Mouse (Mus musculus): ENCODE measurements at regions not wholly inside any gene's neighbourhood (a gene's known extent, or its start where the extent isn't known, plus 50 kb on each side); places are given as distances from the start of the nearest gene placed in this dataset.

GRCm38 (mm10) chr8:80185286-80185685, 127.5 kb upstream of the Hhip start:
- no peak overlapping the region for H3K9ac ChIP-seq (ENCODE audit: low read depth, poor library complexity, severe bottlenecking)
- no peak overlapping the region for H3K4me3 ChIP-seq (ENCODE audit: low read depth, low read length)
- no peaks in the 10 kb centered on the region for H3K4me1 ChIP-seq (ENCODE audit: control insufficient read depth, insufficient read depth, low read length)
- no peaks in the 10 kb centered on the region; the same call in 1 of the 2 replicates for H3K27me3 ChIP-seq (ENCODE audit: control insufficient read depth, insufficient read depth, low read length, poor library complexity, severe bottlenecking)
- H3K9me3 ChIP-seq (replicated peaks; ENCODE audit: control insufficient read depth, insufficient read depth, low read length, poor library complexity, severe bottlenecking), result no peaks in the 10 kb centered on the region
- TF ChIP-seq EP300 (IDR thresholded peaks at IDR 0.05; ENCODE audit: insufficient read depth, low read depth, low read length), result no peak
- no peak for TF ChIP-seq CTCF (IDR thresholded peaks at IDR 0.05; ENCODE audit: low read depth, low read length)
- TF ChIP-seq POLR2A (IDR thresholded peaks at IDR 0.05; ENCODE audit: insufficient read depth, low read length), result no peak
- no peak overlapping the region for H3K27ac ChIP-seq (ENCODE audit: insufficient read depth, low read length)
- no peaks in the 10 kb centered on the region for H3K36me3 ChIP-seq (ENCODE audit: control insufficient read depth, insufficient read depth, low read length, poor library complexity, severe bottlenecking)

GRCm38 (mm10) chr8:80168688-80169087, 110.9 kb upstream of the Hhip start:
- H3K27me3 ChIP-seq (ENCODE audit: control insufficient read depth, insufficient read depth, low read length, poor library complexity, severe bottlenecking), result no peaks in the 10 kb centered on the region
- no peaks in the 10 kb centered on the region for H3K9me3 ChIP-seq (replicated peaks; ENCODE audit: control insufficient read depth, insufficient read depth, low read length, poor library complexity, severe bottlenecking)
- TF ChIP-seq CTCF (IDR thresholded peaks at IDR 0.05; ENCODE audit: low read depth, low read length), result no peak
- TF ChIP-seq POLR2A (IDR thresholded peaks at IDR 0.05; ENCODE audit: insufficient read depth, low read length), result no peak
- TF ChIP-seq EP300 (IDR thresholded peaks at IDR 0.05; ENCODE audit: insufficient read depth, low read depth, low read length), result no peak
- no peak overlapping the region for H3K27ac ChIP-seq (ENCODE audit: insufficient read depth, low read length)
- H3K9ac ChIP-seq (ENCODE audit: low read depth, poor library complexity, severe bottlenecking), result no peak overlapping the region
- no peaks in the 10 kb centered on the region for H3K4me1 ChIP-seq (ENCODE audit: control insufficient read depth, insufficient read depth, low read length)
- H3K36me3 ChIP-seq (ENCODE audit: control insufficient read depth, insufficient read depth, low read length, poor library complexity, severe bottlenecking), result no peaks in the 10 kb centered on the region
- no peak overlapping the region for H3K4me3 ChIP-seq (ENCODE audit: low read depth, low read length)

DNA sequence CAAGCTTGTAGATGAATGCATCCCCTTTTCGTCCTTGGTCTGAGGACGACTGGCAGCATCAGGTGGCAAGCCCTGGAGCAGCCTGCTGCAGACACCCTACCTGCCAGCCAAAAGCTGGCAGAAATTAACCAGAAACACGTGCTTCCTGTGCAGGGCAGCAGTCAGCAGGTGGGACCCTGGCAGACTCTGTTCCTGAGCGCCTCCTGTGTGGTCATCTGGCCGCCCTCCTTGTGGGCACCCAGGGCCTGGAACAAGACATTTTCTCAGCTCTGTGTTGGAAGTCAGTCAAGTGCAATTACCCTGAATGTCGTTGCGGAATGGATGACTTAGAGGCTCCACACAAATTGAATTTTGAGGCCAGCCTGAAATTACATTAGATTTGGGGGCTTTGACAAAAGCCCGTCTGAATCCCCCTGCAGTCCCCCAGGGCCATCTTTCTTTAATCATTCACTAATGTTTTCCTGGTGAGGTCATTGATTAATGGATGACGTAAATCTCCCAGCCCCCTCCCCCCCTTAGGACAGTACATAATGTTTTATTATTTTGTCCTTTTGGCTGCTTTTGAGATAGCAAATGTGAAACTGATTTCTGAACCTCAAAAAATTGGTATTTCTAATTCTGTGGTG, 91.8 kb upstream of the Hhip start:
- H3K9me3 ChIP-seq (replicated peaks; ENCODE audit: control insufficient read depth, insufficient read depth, low read length, poor library complexity, severe bottlenecking), result no peaks in the 10 kb centered on the region
- H3K27me3 ChIP-seq (ENCODE audit: control insufficient read depth, insufficient read depth, low read length, poor library complexity, severe bottlenecking), result no peaks in the 10 kb centered on the region
- H3K27ac ChIP-seq (ENCODE audit: insufficient read depth, low read length), result no peak overlapping the region
- no peak overlapping the region for H3K9ac ChIP-seq (ENCODE audit: low read depth, poor library complexity, severe bottlenecking)
- H3K4me1 ChIP-seq (ENCODE audit: control insufficient read depth, insufficient read depth, low read length), result no peaks in the 10 kb centered on the region
- H3K4me3 ChIP-seq (ENCODE audit: low read depth, low read length), result no peak overlapping the region
- no peaks in the 10 kb centered on the region for H3K36me3 ChIP-seq (ENCODE audit: control insufficient read depth, insufficient read depth, low read length, poor library complexity, severe bottlenecking)
- TF ChIP-seq POLR2A (IDR thresholded peaks at IDR 0.05; ENCODE audit: insufficient read depth, low read length) (no peak), EP300 (IDR thresholded peaks at IDR 0.05; ENCODE audit: insufficient read depth, low read depth, low read length) (no peak), CTCF (IDR thresholded peaks at IDR 0.05; ENCODE audit: low read depth, low read length) (no peak)

- Histone ChIP-seq H3K27ac (ENCODE audit: insufficient read depth, low read length) (no peak overlapping the region), H3K9ac (ENCODE audit: low read depth, poor library complexity, severe bottlenecking) (no peak overlapping the region), H3K36me3 (ENCODE audit: control insufficient read depth, insufficient read depth, low read length, poor library complexity, severe bottlenecking) (no peaks in the 10 kb centered on the region), H3K4me1 (ENCODE audit: control insufficient read depth, insufficient read depth, low read length) (no peaks in the 10 kb centered on the region), H3K4me3 (ENCODE audit: low read depth, low read length) (no peak overlapping the region), H3K9me3 (replicated peaks; ENCODE audit: control insufficient read depth, insufficient read depth, low read length, poor library complexity, severe bottlenecking) (no peaks in the 10 kb centered on the region), H3K27me3 (ENCODE audit: control insufficient read depth, insufficient read depth, low read length, poor library complexity, severe bottlenecking) (no peaks in the 10 kb centered on the region)
- TF ChIP-seq POLR2A (IDR thresholded peaks at IDR 0.05; ENCODE audit: insufficient read depth, low read length), result no peak
- no peak for TF ChIP-seq EP300 (IDR thresholded peaks at IDR 0.05; ENCODE audit: insufficient read depth, low read depth, low read length)
- TF ChIP-seq CTCF (IDR thresholded peaks at IDR 0.05; ENCODE audit: low read depth, low read length), result no peak
Observed at GRCm38 (mm10) chr8:80147929-80148328, 90.1 kb upstream of the Hhip start.

GRCm38 (mm10) chr8:80138481-80138880, 80.7 kb upstream of the Hhip start:
- Histone ChIP-seq H3K27ac (ENCODE audit: insufficient read depth, low read length) (no peak overlapping the region), H3K4me3 (ENCODE audit: low read depth, low read length) (no peak overlapping the region), H3K27me3 (ENCODE audit: control insufficient read depth, insufficient read depth, low read length, poor library complexity, severe bottlenecking) (no peaks in the 10 kb centered on the region; the same call in 1 of the 2 replicates), H3K4me1 (ENCODE audit: control insufficient read depth, insufficient read depth, low read length) (no peaks in the 10 kb centered on the region), H3K36me3 (ENCODE audit: control insufficient read depth, insufficient read depth, low read length, poor library complexity, severe bottlenecking) (no peaks in the 10 kb centered on the region), H3K9ac (ENCODE audit: low read depth, poor library complexity, severe bottlenecking) (no peak overlapping the region), H3K9me3 (replicated peaks; ENCODE audit: control insufficient read depth, insufficient read depth, low read length, poor library complexity, severe bottlenecking) (no peaks in the 10 kb centered on the region)
- no peak for TF ChIP-seq CTCF (IDR thresholded peaks at IDR 0.05; ENCODE audit: low read depth, low read length)
- TF ChIP-seq POLR2A (IDR thresholded peaks at IDR 0.05; ENCODE audit: insufficient read depth, low read length), result no peak
- no peak for TF ChIP-seq EP300 (IDR thresholded peaks at IDR 0.05; ENCODE audit: insufficient read depth, low read depth, low read length)

DNA sequence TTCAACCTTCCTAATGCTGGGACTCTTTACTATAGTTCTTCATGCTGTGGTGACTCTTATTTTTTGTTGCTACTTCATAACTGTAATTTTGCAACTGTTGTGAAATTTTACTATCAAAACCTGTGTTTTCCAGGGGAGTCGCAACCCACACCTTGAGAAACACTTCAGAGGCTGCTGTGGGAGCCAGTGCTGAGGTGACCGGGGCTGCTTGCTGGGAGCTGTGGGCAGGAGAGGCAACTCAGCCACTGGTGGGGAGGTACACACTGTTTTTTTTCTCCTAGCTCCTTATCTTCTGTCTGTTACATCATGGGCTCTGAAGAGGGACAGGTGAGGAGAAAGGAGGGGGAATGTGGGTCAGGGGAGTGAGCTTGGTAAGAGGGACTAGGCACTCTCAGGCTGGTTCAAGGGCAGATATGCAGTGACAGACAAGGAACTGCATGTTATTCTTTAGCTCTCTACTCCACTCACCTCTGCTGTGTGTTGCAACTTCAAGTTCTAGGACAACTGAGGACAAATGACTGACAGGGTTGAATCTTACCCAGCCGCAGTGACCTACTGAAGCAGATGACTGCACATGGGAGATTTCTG, 62.7 kb upstream of the Hhip start:
- Histone ChIP-seq H3K27me3 (ENCODE audit: control insufficient read depth, insufficient read depth, low read length, poor library complexity, severe bottlenecking) (no peaks in the 10 kb centered on the region), H3K9ac (ENCODE audit: low read depth, poor library complexity, severe bottlenecking) (no peak overlapping the region), H3K4me1 (ENCODE audit: control insufficient read depth, insufficient read depth, low read length) (no peaks in the 10 kb centered on the region), H3K36me3 (ENCODE audit: control insufficient read depth, insufficient read depth, low read length, poor library complexity, severe bottlenecking) (no peaks in the 10 kb centered on the region), H3K9me3 (replicated peaks; ENCODE audit: control insufficient read depth, insufficient read depth, low read length, poor library complexity, severe bottlenecking) (no peaks in the 10 kb centered on the region), H3K4me3 (ENCODE audit: low read depth, low read length) (no peak overlapping the region), H3K27ac (ENCODE audit: insufficient read depth, low read length) (no peak overlapping the region)
- no peak for TF ChIP-seq CTCF (IDR thresholded peaks at IDR 0.05; ENCODE audit: low read depth, low read length)
- TF ChIP-seq EP300 (IDR thresholded peaks at IDR 0.05; ENCODE audit: insufficient read depth, low read depth, low read length), result no peak
- no peak for TF ChIP-seq POLR2A (IDR thresholded peaks at IDR 0.05; ENCODE audit: insufficient read depth, low read length)
